In the genomic region with DNA sequence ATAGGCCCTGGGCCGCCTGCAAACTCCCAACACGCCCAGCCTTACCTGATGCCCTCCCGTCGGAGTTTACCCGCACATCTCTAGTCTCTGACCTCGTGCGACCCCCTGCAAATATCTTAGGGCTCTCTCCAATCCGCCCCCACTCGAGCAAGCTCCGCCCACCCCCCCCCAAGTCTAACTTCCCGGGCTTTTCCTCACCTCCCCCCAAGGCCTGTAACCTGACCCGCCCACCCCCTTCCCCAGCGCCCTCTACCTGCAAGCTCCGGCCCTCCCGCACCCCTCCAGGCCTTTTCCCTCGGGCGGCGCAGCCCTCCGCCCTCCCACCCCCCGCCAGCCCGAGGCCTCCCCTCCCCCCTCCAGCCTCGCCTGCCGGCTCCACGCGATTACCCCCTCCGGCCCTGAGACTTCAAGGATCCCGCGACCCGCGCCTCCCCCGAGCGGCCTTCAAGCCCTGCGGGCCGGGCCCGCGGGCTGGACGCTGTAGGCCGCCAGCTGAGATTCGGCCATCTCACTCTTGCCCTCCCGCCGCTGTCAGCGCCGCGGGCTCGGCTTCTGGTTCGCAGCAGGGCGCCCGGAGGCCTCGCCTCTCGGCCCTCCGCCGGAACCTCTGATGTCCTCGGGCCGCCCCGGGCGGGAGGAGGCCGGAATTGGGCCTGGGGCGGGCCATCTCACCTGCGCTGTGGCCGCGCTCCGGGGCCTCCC, we compare ENCODE assay signal across 8 mouse cellular contexts. TPM values are rescaled to one million over a fixed set of nuclear protein-coding genes. Genes with fewer than 3 reads are reported as not detected.
A peak's percentile ranks its signal among the peaks of the same experiment; 100 is the strongest.
DNase-seq lines count a peak whose midpoint lies in the region; ATAC-seq and TF ChIP-seq lines count a peak whose summit lies in the region.

No protein-coding gene starts in this region.

- peaks cover 41% of the 10 kb centered on the region for H3K4me1 ChIP-seq in hindbrain, embryonic 14.5 days (replicated peaks; ENCODE audit: control insufficient read depth, insufficient read depth, low read length)
- H3K4me1 ChIP-seq in liver, embryonic 14.5 days (replicated peaks; ENCODE audit: control insufficient read depth in 2 of 2, insufficient read depth in 2 of 2, low read length in 1 of 2), result peaks cover 27 to 32% of the 10 kb centered on the region in 2 experiments

- TF ChIP-seq EP300 in liver, embryonic 14.5 days (IDR thresholded peaks at IDR 0.05; ENCODE audit: low read depth), result no peak

- no peaks in the 10 kb centered on the region for H3K27me3 ChIP-seq in hindbrain, embryonic 14.5 days (ENCODE audit: control insufficient read depth, insufficient read depth, low read length)
- no peaks in the 10 kb centered on the region for H3K27me3 ChIP-seq in liver, embryonic 14.5 days (ENCODE audit: control insufficient read depth, insufficient read depth, low read length)
- H3K27me3 ChIP-seq in splenic B cell, adult 2 months (ENCODE audit: control insufficient read depth, insufficient read depth, low read length, poor library complexity, severe bottlenecking), result no peaks in the 10 kb centered on the region

- peak overlapping the region; percentile 91 for H3K27ac ChIP-seq in hindbrain, embryonic 14.5 days
- peak overlapping the region; percentile 67 for H3K27ac ChIP-seq in liver, embryonic 14.5 days

- peak; percentile 33 for TF ChIP-seq CTCF in liver, embryonic 14.5 days (IDR thresholded peaks at IDR 0.05; ENCODE audit: low read depth)

- DNase-seq in adrenal gland, postnatal 14 days, result peak; percentile 77
- DNase-seq in adrenal gland, adult 8-10 months, result no peak
- peak; percentile 33 for DNase-seq in urinary bladder, postnatal 14 days (ENCODE audit: low spot score)
- DNase-seq in urinary bladder, postnatal 10 days (ENCODE audit: low spot score), result no peak
- DNase-seq in hindbrain, embryonic 14.5 days (ENCODE audit: low spot score), result no peak
- DNase-seq in liver, embryonic 14.5 days (ENCODE audit: low read depth in 3 of 3, low spot score in 3 of 3), result peak in 1 of 3 experiments; percentile 28
- DNase-seq in splenic B cell, adult 2 months (ENCODE audit: low read depth, low spot score), result peak; percentile 40
- DNase-seq in left cerebral cortex, adult 18-20 months (ENCODE audit: low spot score in 2 of 2), result no peak

- H3K4me3 ChIP-seq in hindbrain, embryonic 14.5 days (replicated peaks; ENCODE audit: low read length), result peak overlapping the region; percentile 100
- peak overlapping the region; percentile 81 for H3K4me3 ChIP-seq in liver, embryonic 14.5 days (ENCODE audit: insufficient read depth in 1 of 2, low read depth in 2 of 2, low read length in 2 of 2)

- H3K9me3 ChIP-seq in hindbrain, embryonic 14.5 days (ENCODE audit: control insufficient read depth, low read length), result no peaks in the 10 kb centered on the region
- H3K9me3 ChIP-seq in liver, embryonic 14.5 days (ENCODE audit: control insufficient read depth, low read length), result no peaks in the 10 kb centered on the region

- peak; percentile 7; the same call in 1 of the 2 replicates for ATAC-seq in hindbrain, embryonic 14.5 days (ENCODE audit: low FRiP score)
- peak; percentile 55 for ATAC-seq in liver, embryonic 14.5 days (ENCODE audit: insufficient read depth)

- peak overlapping the region; percentile 94 for H3K4me2 ChIP-seq in hindbrain, embryonic 14.5 days (replicated peaks)
- H3K4me2 ChIP-seq in liver, embryonic 14.5 days (ENCODE audit: low read depth), result peak overlapping the region; percentile 91

- WGBS in hindbrain, embryonic 14.5 days, result under 1% methylated on average over 58 of the region's 62 CpGs
- under 1% methylated on average over 60 of the region's 62 CpGs for WGBS in liver, embryonic 14.5 days (ENCODE audit: insufficient replicate concordance)

- peaks cover 9% of the 10 kb centered on the region for H3K36me3 ChIP-seq in hindbrain, embryonic 14.5 days (replicated peaks; ENCODE audit: control insufficient read depth, insufficient read depth)
- peaks cover 5% of the 10 kb centered on the region; the same call in 1 of the 2 replicates for H3K36me3 ChIP-seq in liver, embryonic 14.5 days (replicated peaks; ENCODE audit: control insufficient read depth, insufficient read depth, low read depth)
- peaks cover 2% of the 10 kb centered on the region; the same call in 1 of the 2 replicates for H3K36me3 ChIP-seq in splenic B cell, adult 2 months (ENCODE audit: control insufficient read depth, insufficient read depth, low read length, poor library complexity, severe bottlenecking)

- peak overlapping the region; percentile 100 for H3K9ac ChIP-seq in hindbrain, embryonic 14.5 days
- peak overlapping the region; percentile 83 for H3K9ac ChIP-seq in liver, embryonic 14.5 days (replicated peaks)

RNA-seq across cellular contexts. Expression of a gene that starts 0.5 kb away (rescaled TPM):
- 68.3 and 68.8 TPM in 2 replicates for total RNA-seq in adrenal gland, postnatal 14 days (2021)
- 10 to 100 TPM; 81.0 to 86.9 (median 83.7) TPM for total RNA-seq in adrenal gland, adult 8-10 months (2022)
- polyA plus RNA-seq in hindbrain, embryonic 14.5 days (2014; fragmentation: Nextera tagmentation; extraction: Ambion mirVana), result 17.8 and 18.1 TPM in 2 replicates
- polyA plus RNA-seq in liver, embryonic 14.5 days (2012; rRNA removed), result 19.0 and 21.2 TPM in 2 replicates
- 6.3 and 7.6 TPM in 2 replicates for polyA plus RNA-seq in liver, embryonic 14.5 days (2014; fragmentation: Nextera tagmentation; extraction: Ambion mirVana)
- 10 to 100 TPM; 93.7 to 99.0 TPM for total RNA-seq in left cerebral cortex, adult 18-20 months (2021)

RNA-seq across cellular contexts. Expression of a gene that starts 1.0 kb away (rescaled TPM):
- 62.2 and 67.9 TPM in 2 replicates for total RNA-seq in adrenal gland, postnatal 14 days (2021)
- total RNA-seq in adrenal gland, adult 8-10 months (2022), result 100 to 1,000 TPM in 2 of 4 experiments, 10 to 100 TPM in 2; 75.4 to 109 (median 88.5) TPM
- polyA plus RNA-seq in hindbrain, embryonic 14.5 days (2014; fragmentation: Nextera tagmentation; extraction: Ambion mirVana), result 55.2 and 62.1 TPM in 2 replicates
- polyA plus RNA-seq in liver, embryonic 14.5 days (2012; rRNA removed), result 37.5 and 37.6 TPM in 2 replicates
- polyA plus RNA-seq in liver, embryonic 14.5 days (2014; fragmentation: Nextera tagmentation; extraction: Ambion mirVana), result 27.4 and 34.1 TPM in 2 replicates
- total RNA-seq in left cerebral cortex, adult 18-20 months (2021), result 100 to 1,000 TPM in 1 of 2 experiments, 10 to 100 TPM in 1; 99.1 to 101 TPM

RNA-seq across cellular contexts. Expression of a gene that starts 14.1 kb away (rescaled TPM):
- 4.2 and 9.4 TPM in 2 replicates for total RNA-seq in adrenal gland, postnatal 14 days (2021)
- total RNA-seq in adrenal gland, adult 8-10 months (2022), result 1 to 10 TPM; 3.1 to 5.6 (median 4.2) TPM
- polyA plus RNA-seq in hindbrain, embryonic 14.5 days (2014; fragmentation: Nextera tagmentation; extraction: Ambion mirVana), result 3.8 and 5.1 TPM in 2 replicates
- polyA plus RNA-seq in liver, embryonic 14.5 days (2012; rRNA removed), result 45.4 and 46.2 TPM in 2 replicates
- 55.6 and 57.7 TPM in 2 replicates for polyA plus RNA-seq in liver, embryonic 14.5 days (2014; fragmentation: Nextera tagmentation; extraction: Ambion mirVana)
- total RNA-seq in left cerebral cortex, adult 18-20 months (2021), result 1 to 10 TPM; 2.6 TPM

RNA-seq across cellular contexts. Expression of a gene that starts 24.5 kb away (rescaled TPM):
- total RNA-seq in adrenal gland, postnatal 14 days (2021), result 45.5 and 55.7 TPM in 2 replicates
- 10 to 100 TPM; 18.3 to 48.9 (median 22.3) TPM for total RNA-seq in adrenal gland, adult 8-10 months (2022)
- 17.4 and 20.1 TPM in 2 replicates for polyA plus RNA-seq in hindbrain, embryonic 14.5 days (2014; fragmentation: Nextera tagmentation; extraction: Ambion mirVana)
- 6.2 and 8.4 TPM in 2 replicates for polyA plus RNA-seq in liver, embryonic 14.5 days (2012; rRNA removed)
- polyA plus RNA-seq in liver, embryonic 14.5 days (2014; fragmentation: Nextera tagmentation; extraction: Ambion mirVana), result 12.6 and 15.0 TPM in 2 replicates
- 10 to 100 TPM; 15.5 to 19.9 TPM for total RNA-seq in left cerebral cortex, adult 18-20 months (2021)

RNA-seq across cellular contexts. Expression of a gene that starts 35.7 kb away (rescaled TPM):
- 0.52 and 0.90 TPM in 2 replicates for total RNA-seq in adrenal gland, postnatal 14 days (2021)
- total RNA-seq in adrenal gland, adult 8-10 months (2022), result under 1 TPM in 2 of 4 experiments, not detected in 2; 0.52 to 0.73 TPM
- polyA plus RNA-seq in hindbrain, embryonic 14.5 days (2014; fragmentation: Nextera tagmentation; extraction: Ambion mirVana), result 0.55 and 0.71 TPM in 2 replicates
- 10.9 and 11.9 TPM in 2 replicates for polyA plus RNA-seq in liver, embryonic 14.5 days (2012; rRNA removed)
- polyA plus RNA-seq in liver, embryonic 14.5 days (2014; fragmentation: Nextera tagmentation; extraction: Ambion mirVana), result 8.3 and 10.3 TPM in 2 replicates
- total RNA-seq in left cerebral cortex, adult 18-20 months (2021), result not detected

Comparison
In these comparisons a context has a peak if more than half of its experiments do, and no peak if none do; other contexts are left out.
1. DNase-seq: peak in adrenal gland, postnatal 14 days (single experiment), urinary bladder, postnatal 14 days (single experiment) and splenic B cell, adult 2 months (single experiment); none in adrenal gland, adult 8-10 months (single experiment), urinary bladder, postnatal 10 days (single experiment), hindbrain, embryonic 14.5 days (single experiment) and left cerebral cortex, adult 18-20 months (0 of 2).